Mouse (Mus musculus): ENCODE measurements around the gene Ehbp1. TPM values are rescaled to one million over a fixed set of nuclear protein-coding genes. Genes with fewer than 3 reads are reported as not detected.
A peak's percentile ranks its signal among the peaks of the same experiment; 100 is the strongest.

Gene Ehbp1
- polyA plus RNA-seq, 1 experiment from 2014 or later, result 21.4 TPM

DNA sequence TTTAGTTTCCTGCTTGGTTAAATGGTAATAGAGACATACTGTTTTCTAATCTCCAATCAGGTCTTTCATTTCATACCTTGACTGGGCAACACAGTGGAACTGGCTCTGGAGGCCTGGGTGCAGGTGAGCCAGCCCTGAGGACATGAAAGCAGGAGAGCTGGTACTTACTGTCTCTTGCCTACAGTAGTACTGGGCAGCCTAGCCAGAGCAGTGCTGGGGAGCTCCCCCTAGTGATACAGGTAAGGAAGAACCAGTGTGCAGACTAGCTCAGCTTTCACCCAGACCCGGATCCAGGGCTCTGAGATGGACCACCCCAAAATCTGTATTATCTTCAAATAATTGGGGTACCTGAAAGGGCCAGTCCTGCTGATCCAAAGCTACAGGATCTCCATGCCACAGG, 107.4 kb downstream of the Ehbp1 start:
- Histone ChIP-seq H3K9ac (no peak overlapping the region), H3K9me3 (replicated peaks) (no peaks in the 10 kb centered on the region), H3K4me1 (replicated peaks) (no peaks in the 10 kb centered on the region), H3K36me3 (no peaks in the 10 kb centered on the region; the same call in 1 of the 2 replicates), H3K27me3 (replicated peaks) (no peaks in the 10 kb centered on the region), H3K4me3 (no peak overlapping the region), H3K4me2 (no peak overlapping the region), H3K27ac (ENCODE audit: poor library complexity, severe bottlenecking) (no peak overlapping the region)
- no peak for ATAC-seq (ENCODE audit: insufficient number of reproducible peaks, low FRiP score)
- 60% methylated on average over 1 of the region's 1 CpGs for WGBS

DNA sequence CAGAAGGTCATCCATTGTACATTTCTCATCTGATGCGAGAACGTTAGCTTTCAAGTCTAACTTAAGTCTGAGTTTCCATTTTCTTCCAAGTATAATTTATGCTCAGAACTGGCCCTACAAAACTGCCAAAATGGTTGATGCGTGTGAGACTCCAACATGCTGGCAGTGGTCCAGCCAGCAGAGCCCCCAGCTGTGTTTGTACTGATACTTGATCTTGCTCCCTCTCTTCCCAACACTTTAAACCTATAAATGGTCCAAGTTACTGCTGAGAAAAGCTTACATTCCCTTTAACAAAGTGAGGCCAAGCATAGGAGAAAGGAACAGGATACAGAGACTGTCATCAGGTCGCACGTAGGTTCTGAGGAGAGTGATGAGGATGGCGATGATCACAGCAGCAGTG, 111.2 kb downstream of the Ehbp1 start:
- no peaks in the 10 kb centered on the region for H3K27me3 ChIP-seq (replicated peaks)
- H3K27ac ChIP-seq (ENCODE audit: poor library complexity, severe bottlenecking), result no peak overlapping the region
- H3K9ac ChIP-seq, result no peak overlapping the region
- ATAC-seq (ENCODE audit: insufficient number of reproducible peaks, low FRiP score), result no peak
- 82% methylated on average over 6 of the region's 6 CpGs for WGBS
- no peaks in the 10 kb centered on the region for H3K36me3 ChIP-seq
- H3K4me2 ChIP-seq, result no peak overlapping the region
- H3K4me1 ChIP-seq (replicated peaks), result no peaks in the 10 kb centered on the region
- no peak overlapping the region for H3K4me3 ChIP-seq
- H3K9me3 ChIP-seq (replicated peaks), result no peaks in the 10 kb centered on the region

DNA sequence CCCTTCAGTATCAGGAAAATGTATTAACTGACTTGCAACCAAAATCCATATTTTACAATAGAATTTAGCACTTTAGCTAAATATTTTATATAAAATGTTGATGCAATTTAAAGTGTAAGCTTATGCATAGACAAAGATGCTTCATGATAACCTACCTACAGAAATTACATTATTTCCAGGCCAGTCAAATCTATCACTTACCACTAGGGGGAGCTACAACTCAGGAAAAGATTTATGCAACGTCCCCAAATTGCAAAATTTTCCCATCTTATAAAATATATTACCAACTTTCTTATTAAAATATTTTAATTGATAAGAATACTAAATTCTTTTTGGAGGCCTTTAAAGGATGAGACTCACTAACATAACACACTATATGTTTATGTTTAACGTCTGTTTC, 116.5 kb downstream of the Ehbp1 start:
- Histone ChIP-seq H3K9ac (no peak overlapping the region), H3K9me3 (replicated peaks) (no peaks in the 10 kb centered on the region), H3K4me2 (no peak overlapping the region), H3K4me1 (replicated peaks) (no peaks in the 10 kb centered on the region), H3K27me3 (replicated peaks) (no peaks in the 10 kb centered on the region), H3K27ac (ENCODE audit: poor library complexity, severe bottlenecking) (no peak overlapping the region), H3K4me3 (no peak overlapping the region), H3K36me3 (no peaks in the 10 kb centered on the region)
- WGBS, result 52% methylated on average over 2 of the region's 2 CpGs
- no peak for ATAC-seq (ENCODE audit: insufficient number of reproducible peaks, low FRiP score)

DNA sequence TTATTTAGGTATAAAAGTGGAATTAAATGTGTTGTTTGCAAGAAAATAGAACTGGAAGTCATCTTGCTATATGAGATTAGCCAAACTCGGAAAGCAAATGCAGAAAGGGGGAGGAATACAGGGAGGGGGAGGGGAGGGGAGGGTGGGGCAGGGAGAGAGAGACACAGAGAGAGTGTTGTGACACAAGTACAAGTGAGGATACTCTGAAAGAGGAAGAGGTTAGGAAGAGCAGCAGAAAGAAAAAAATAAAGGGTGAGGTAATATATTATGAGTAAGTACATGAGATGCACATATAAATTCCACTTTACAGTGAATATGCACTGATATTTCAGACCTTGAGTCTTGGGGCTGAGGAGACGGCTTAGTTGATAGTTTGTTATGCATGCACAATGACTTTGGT, 123.9 kb downstream of the Ehbp1 start:
- WGBS, result 68% methylated on average over 2 of the region's 2 CpGs
- Histone ChIP-seq H3K4me3 (no peak overlapping the region), H3K9me3 (replicated peaks) (no peaks in the 10 kb centered on the region), H3K27ac (ENCODE audit: poor library complexity, severe bottlenecking) (no peak overlapping the region), H3K36me3 (no peaks in the 10 kb centered on the region), H3K4me2 (no peak overlapping the region), H3K9ac (no peak overlapping the region), H3K27me3 (replicated peaks) (no peaks in the 10 kb centered on the region), H3K4me1 (replicated peaks) (no peaks in the 10 kb centered on the region)
- no peak for ATAC-seq (ENCODE audit: insufficient number of reproducible peaks, low FRiP score)

DNA sequence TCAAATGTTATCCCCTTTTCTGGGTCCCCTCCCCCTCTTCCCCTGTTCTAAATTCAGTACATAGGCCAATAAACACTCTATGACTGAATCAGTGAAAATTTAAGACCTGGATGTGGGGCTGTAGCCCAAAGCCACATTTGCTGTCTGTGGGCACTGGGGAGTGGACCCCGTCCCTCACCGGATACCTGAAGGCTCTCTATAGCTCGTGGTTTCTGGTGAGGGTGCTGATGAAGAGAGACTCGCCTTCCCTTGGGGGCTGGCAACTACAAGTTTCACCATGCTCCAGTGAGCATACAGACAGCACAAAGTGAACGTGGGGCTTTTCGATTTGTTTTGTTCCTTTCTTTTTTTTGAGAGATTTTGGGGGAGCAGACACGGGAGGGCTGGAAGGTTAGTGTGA, 125.2 kb downstream of the Ehbp1 start:
- H3K9ac ChIP-seq, result no peak overlapping the region
- WGBS, result 79% methylated on average over 7 of the region's 7 CpGs
- ATAC-seq (ENCODE audit: insufficient number of reproducible peaks, low FRiP score), result no peak
- H3K9me3 ChIP-seq (replicated peaks), result no peaks in the 10 kb centered on the region
- no peak overlapping the region for H3K4me2 ChIP-seq
- H3K4me1 ChIP-seq (replicated peaks), result no peaks in the 10 kb centered on the region
- no peaks in the 10 kb centered on the region for H3K36me3 ChIP-seq
- H3K27me3 ChIP-seq (replicated peaks), result no peaks in the 10 kb centered on the region
- H3K27ac ChIP-seq (ENCODE audit: poor library complexity, severe bottlenecking), result no peak overlapping the region
- H3K4me3 ChIP-seq, result no peak overlapping the region

DNA sequence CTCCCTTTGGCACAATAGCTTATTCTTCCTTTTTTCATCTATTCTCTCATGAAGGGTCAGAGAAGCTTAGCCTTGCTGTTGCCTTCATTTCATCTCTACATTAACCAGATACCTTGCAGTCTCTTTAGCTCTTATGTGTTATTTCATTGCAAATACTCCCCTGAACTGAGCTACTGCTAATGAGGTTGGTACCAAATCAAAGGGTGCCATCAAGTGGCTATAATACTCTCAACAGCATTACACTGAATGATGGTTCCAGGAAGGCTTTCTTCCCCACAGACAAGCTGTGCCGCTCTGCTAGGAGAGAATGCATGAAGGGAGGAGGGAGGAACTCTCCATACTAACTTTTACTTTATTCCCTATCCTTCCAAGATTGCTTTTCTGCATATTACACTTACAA, 135.5 kb downstream of the Ehbp1 start:
- Histone ChIP-seq H3K9ac (no peak overlapping the region), H3K9me3 (replicated peaks) (no peaks in the 10 kb centered on the region), H3K4me1 (replicated peaks) (no peaks in the 10 kb centered on the region), H3K27ac (ENCODE audit: poor library complexity, severe bottlenecking) (no peak overlapping the region), H3K4me2 (no peak overlapping the region), H3K27me3 (replicated peaks) (no peaks in the 10 kb centered on the region), H3K36me3 (no peaks in the 10 kb centered on the region), H3K4me3 (no peak overlapping the region)
- 36% methylated on average over 1 of the region's 1 CpGs for WGBS
- no peak for ATAC-seq (ENCODE audit: insufficient number of reproducible peaks, low FRiP score)

DNA sequence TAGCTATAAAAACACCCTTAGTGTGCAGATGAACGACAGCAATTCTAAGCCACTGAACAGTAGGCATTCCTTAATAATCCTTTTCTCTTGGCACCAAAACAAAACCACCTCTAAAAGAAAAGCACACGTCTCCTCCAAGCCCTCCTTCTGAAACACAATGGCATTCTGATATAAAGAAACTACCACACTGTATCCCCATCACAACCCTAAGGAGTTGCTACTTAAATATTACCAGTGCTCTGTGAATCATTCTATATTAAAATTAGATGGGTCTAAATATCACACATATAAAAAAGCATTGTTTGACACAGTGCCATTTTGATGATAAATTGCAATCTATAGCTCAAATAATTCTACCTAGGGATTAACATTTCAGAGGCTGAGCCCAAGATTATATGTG, 135.9 kb downstream of the Ehbp1 start:
- H3K9ac ChIP-seq, result no peak overlapping the region
- no peak overlapping the region for H3K4me3 ChIP-seq
- no peak for ATAC-seq (ENCODE audit: insufficient number of reproducible peaks, low FRiP score)
- H3K4me1 ChIP-seq (replicated peaks), result no peaks in the 10 kb centered on the region
- no peaks in the 10 kb centered on the region for H3K9me3 ChIP-seq (replicated peaks)
- no peaks in the 10 kb centered on the region for H3K36me3 ChIP-seq
- 69% methylated on average over 2 of the region's 2 CpGs for WGBS
- no peaks in the 10 kb centered on the region for H3K27me3 ChIP-seq (replicated peaks)
- no peak overlapping the region for H3K27ac ChIP-seq (ENCODE audit: poor library complexity, severe bottlenecking)
- H3K4me2 ChIP-seq, result no peak overlapping the region

DNA sequence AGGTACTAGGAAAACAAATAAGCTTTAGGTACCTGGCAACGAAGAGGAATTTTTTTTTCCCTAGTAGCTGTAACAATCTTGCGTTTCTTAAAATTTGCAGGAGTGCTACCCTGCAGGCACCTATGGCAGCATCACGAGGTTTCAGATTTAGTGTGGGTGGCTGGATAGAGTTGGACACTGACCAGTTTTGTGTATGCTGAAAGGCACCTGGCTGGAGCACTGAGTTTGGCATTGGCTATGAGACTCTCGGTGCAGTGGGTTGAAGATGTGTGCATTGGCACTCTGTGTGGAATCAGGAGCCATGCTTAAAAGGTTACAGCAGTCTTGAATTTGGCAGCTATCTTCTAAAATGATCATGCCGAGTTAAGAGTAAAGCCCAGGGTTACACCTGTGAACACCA, 138.7 kb downstream of the Ehbp1 start:
- 85% methylated on average over 5 of the region's 5 CpGs for WGBS
- no peaks in the 10 kb centered on the region for H3K9me3 ChIP-seq (replicated peaks)
- no peaks in the 10 kb centered on the region for H3K27me3 ChIP-seq (replicated peaks)
- H3K4me3 ChIP-seq, result no peak overlapping the region
- H3K4me1 ChIP-seq (replicated peaks), result 0 out of 2 replicates have a peak, but pooled peaks cover 6% of the 10 kb centered on the region
- no peaks in the 10 kb centered on the region for H3K36me3 ChIP-seq
- no peak for ATAC-seq (ENCODE audit: insufficient number of reproducible peaks, low FRiP score)
- H3K27ac ChIP-seq (ENCODE audit: poor library complexity, severe bottlenecking), result no peak overlapping the region
- no peak overlapping the region for H3K4me2 ChIP-seq
- no peak overlapping the region for H3K9ac ChIP-seq

DNA sequence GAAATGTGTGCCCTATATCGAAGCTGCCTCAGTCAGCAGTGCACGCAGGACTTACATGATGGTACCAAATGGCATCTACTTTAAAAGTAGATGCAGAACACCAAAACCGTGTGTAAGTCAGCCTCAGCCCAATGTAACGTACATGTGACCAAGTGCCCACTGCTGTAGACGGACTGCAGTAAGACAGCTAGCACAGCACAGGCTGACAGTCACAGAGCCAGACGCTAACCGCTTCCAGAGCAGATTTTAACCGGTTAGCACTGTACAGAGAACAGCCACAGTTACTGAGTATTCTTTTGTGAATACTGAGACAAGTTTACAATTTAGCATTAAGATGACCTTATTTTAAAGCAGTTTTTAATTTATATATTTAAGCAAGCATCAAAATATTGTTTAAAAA, 141.0 kb downstream of the Ehbp1 start:
- H3K36me3 ChIP-seq, result no peaks in the 10 kb centered on the region
- ATAC-seq (ENCODE audit: insufficient number of reproducible peaks, low FRiP score), result no peak
- no peak overlapping the region for H3K9ac ChIP-seq
- no peak overlapping the region for H3K4me2 ChIP-seq
- 87% methylated on average over 8 of the region's 8 CpGs for WGBS
- H3K4me1 ChIP-seq (replicated peaks), result peaks cover 11% of the 10 kb centered on the region
- no peak overlapping the region for H3K27ac ChIP-seq (ENCODE audit: poor library complexity, severe bottlenecking)
- H3K4me3 ChIP-seq, result no peak overlapping the region
- no peaks in the 10 kb centered on the region for H3K9me3 ChIP-seq (replicated peaks)
- no peaks in the 10 kb centered on the region for H3K27me3 ChIP-seq (replicated peaks)

DNA sequence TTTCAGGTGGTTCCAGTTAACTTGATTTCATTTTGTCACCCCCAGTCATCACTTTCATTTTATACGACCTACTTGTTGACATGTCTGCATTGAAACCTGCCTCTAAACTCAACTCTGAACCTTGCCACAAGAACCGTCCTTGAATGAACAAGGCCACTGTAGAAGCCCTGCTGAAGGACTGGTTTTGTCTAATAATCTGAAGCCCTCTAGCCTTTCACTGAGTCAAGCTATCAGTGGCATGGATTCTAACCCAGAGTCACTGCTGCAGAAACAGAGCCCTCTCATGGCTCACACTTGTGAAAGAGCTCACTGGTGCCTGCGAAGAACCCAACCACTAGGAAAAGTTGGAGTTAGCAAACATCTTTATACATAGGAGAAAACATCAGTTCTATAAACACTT, 142.2 kb downstream of the Ehbp1 start:
- Histone ChIP-seq H3K9ac (no peak overlapping the region), H3K9me3 (replicated peaks) (no peaks in the 10 kb centered on the region), H3K36me3 (no peaks in the 10 kb centered on the region), H3K27me3 (replicated peaks) (no peaks in the 10 kb centered on the region), H3K4me1 (replicated peaks) (peaks cover 13% of the 10 kb centered on the region), H3K27ac (ENCODE audit: poor library complexity, severe bottlenecking) (no peak overlapping the region), H3K4me2 (no peak overlapping the region), H3K4me3 (no peak overlapping the region)
- whole genome bisulfite sequencing, result 50% methylated on average over 3 of the region's 3 CpGs
- no peak for ATAC-seq (ENCODE audit: insufficient number of reproducible peaks, low FRiP score)

DNA sequence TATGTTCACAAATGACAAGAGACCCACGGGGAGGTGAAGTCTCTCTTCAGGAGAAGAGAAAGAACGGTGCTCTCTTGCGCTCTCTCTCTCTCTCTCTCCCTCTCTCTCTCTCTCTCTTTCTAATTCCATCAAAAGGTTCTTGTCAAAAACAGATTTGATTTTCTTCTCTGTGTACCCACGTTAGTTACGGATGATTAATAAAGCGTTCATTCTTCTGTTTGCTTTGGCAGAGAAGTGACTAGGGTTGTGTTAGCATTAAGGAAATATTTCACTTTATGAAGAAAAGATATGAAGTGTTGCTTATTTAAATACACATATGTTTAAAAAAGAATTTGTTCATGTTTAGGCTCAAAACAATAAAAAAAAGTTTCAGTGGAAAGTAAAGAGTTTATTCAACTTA, 143.7 kb downstream of the Ehbp1 start:
- H3K27ac ChIP-seq (ENCODE audit: poor library complexity, severe bottlenecking), result 0 out of 2 replicates have a peak overlapping the region, but pooled peaks have one; percentile 44
- no peaks in the 10 kb centered on the region for H3K27me3 ChIP-seq (replicated peaks)
- no peaks in the 10 kb centered on the region for H3K36me3 ChIP-seq
- peaks cover 21% of the 10 kb centered on the region for H3K4me1 ChIP-seq (replicated peaks)
- H3K9me3 ChIP-seq (replicated peaks), result no peaks in the 10 kb centered on the region
- H3K9ac ChIP-seq, result no peak overlapping the region
- no peak for ATAC-seq (ENCODE audit: insufficient number of reproducible peaks, low FRiP score)
- H3K4me3 ChIP-seq, result no peak overlapping the region
- peak overlapping the region; percentile 31; the same call in 1 of the 2 replicates for H3K4me2 ChIP-seq
- WGBS, result 72% methylated on average over 6 of the region's 6 CpGs

DNA sequence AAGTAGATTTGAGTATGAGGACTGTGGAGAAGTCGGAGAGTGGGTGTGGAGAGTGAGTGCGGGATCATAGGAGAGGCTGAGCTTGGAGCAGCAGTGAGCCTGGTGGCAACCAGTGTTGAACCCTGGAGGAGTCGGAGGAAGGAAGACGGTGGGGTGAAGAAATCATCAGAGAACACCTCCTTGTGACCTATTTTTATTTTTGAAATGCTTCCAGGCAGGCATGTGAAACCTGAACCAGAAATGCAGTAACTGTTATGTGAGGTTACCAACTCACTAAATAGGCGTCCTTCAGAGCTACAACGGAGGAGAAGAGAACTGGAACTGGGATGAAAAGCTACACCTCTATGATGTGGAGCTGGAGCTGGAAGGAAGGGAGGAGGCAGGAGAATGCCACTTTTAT, 144.2 kb downstream of the Ehbp1 start:
- no peak for ATAC-seq (ENCODE audit: insufficient number of reproducible peaks, low FRiP score)
- H3K36me3 ChIP-seq, result no peaks in the 10 kb centered on the region
- H3K27ac ChIP-seq (ENCODE audit: poor library complexity, severe bottlenecking), result peak overlapping the region; percentile 44; the same call in 1 of the 2 replicates
- peaks cover 21% of the 10 kb centered on the region for H3K4me1 ChIP-seq (replicated peaks)
- H3K4me2 ChIP-seq, result peak overlapping the region; percentile 31
- no peak overlapping the region for H3K4me3 ChIP-seq
- 54% methylated on average over 6 of the region's 6 CpGs for WGBS
- H3K9ac ChIP-seq, result no peak overlapping the region
- no peaks in the 10 kb centered on the region for H3K9me3 ChIP-seq (replicated peaks)
- H3K27me3 ChIP-seq (replicated peaks), result no peaks in the 10 kb centered on the region

Data from heart, embryonic 12.5 days (tissue).